Comparison of ENCODE assay signal across 12 mouse cellular contexts in genomic region chr4:23826885-23827284, GRCm38 (mm10).
A peak's percentile ranks its signal among the peaks of the same experiment; 100 is the strongest.
DNase-seq lines count a peak whose midpoint lies in the region; ATAC-seq and TF ChIP-seq lines count a peak whose summit lies in the region.
"Had no signal": no experiment of that assay in that cellular context is flagged by ENCODE, and none has a peak within 500 bp of the region (broad histone marks: within the 10 kb centered on the region; RNA-seq: fewer than 3 reads in every experiment).

No protein-coding gene starts in this region.

- no peak for TF ChIP-seq POLR2A in thymus, adult 2 months (IDR thresholded peaks at IDR 0.05; ENCODE audit: control insufficient read depth, extremely low read depth, insufficient read depth, low read length, poor library complexity)

- no peaks in the 10 kb centered on the region for H3K27me3 ChIP-seq in neural tube, embryonic 12.5 days (replicated peaks)
- H3K27me3 ChIP-seq in neural tube, embryonic 15.5 days (replicated peaks), result no peaks in the 10 kb centered on the region
- no peaks in the 10 kb centered on the region for H3K27me3 ChIP-seq in forebrain, embryonic 12.5 days
- H3K27me3 ChIP-seq in hindbrain, embryonic 16.5 days (replicated peaks; ENCODE audit: control insufficient read depth, insufficient read depth, low read length), result no peaks in the 10 kb centered on the region
- H3K27me3 ChIP-seq in neural tube, embryonic 14.5 days (ENCODE audit: control insufficient read depth, insufficient read depth, low read length), result no peaks in the 10 kb centered on the region
- H3K27me3 ChIP-seq in limb, embryonic 10.5 days (ENCODE audit: low read depth, poor library complexity, severe bottlenecking), result no peaks in the 10 kb centered on the region
- H3K27me3 ChIP-seq in thymus, adult 2 months (ENCODE audit: control insufficient read depth, insufficient read depth, low read length), result no peaks in the 10 kb centered on the region
- H3K27me3 ChIP-seq in stomach, postnatal 0 days (ENCODE audit: control insufficient read depth, insufficient read depth, low read length), result no peaks in the 10 kb centered on the region

- 0% methylated on average over 2 of the region's 2 CpGs for WGBS in neural tube, embryonic 12.5 days
- 3% methylated on average over 2 of the region's 2 CpGs for WGBS in neural tube, embryonic 15.5 days
- WGBS in forebrain, embryonic 12.5 days, result 0% methylated on average over 2 of the region's 2 CpGs
- 0% methylated on average over 2 of the region's 2 CpGs for WGBS in hindbrain, embryonic 16.5 days
- 2% methylated on average over 2 of the region's 2 CpGs for WGBS in neural tube, embryonic 14.5 days
- WGBS in limb, embryonic 10.5 days, result 8% methylated on average over 2 of the region's 2 CpGs
- 17% methylated on average over 2 of the region's 2 CpGs for WGBS in thymus, adult 2 months
- 5% methylated on average over 2 of the region's 2 CpGs for WGBS in stomach, postnatal 0 days

- no peaks in the 10 kb centered on the region for H3K36me3 ChIP-seq in neural tube, embryonic 12.5 days
- no peaks in the 10 kb centered on the region for H3K36me3 ChIP-seq in neural tube, embryonic 15.5 days
- no peaks in the 10 kb centered on the region for H3K36me3 ChIP-seq in forebrain, embryonic 12.5 days (replicated peaks)
- no peaks in the 10 kb centered on the region for H3K36me3 ChIP-seq in hindbrain, embryonic 16.5 days (ENCODE audit: control insufficient read depth, insufficient read depth, low read length)
- H3K36me3 ChIP-seq in neural tube, embryonic 14.5 days (ENCODE audit: control insufficient read depth, insufficient read depth, low read length), result no peaks in the 10 kb centered on the region
- no peaks in the 10 kb centered on the region for H3K36me3 ChIP-seq in limb, embryonic 10.5 days
- H3K36me3 ChIP-seq in thymus, adult 2 months (ENCODE audit: control insufficient read depth, insufficient read depth, low read length), result no peaks in the 10 kb centered on the region
- H3K36me3 ChIP-seq in stomach, postnatal 0 days (ENCODE audit: control insufficient read depth, insufficient read depth, low read length), result no peaks in the 10 kb centered on the region
- H3K36me3 ChIP-seq: heart, embryonic 10.5 days had no signal

- H3K9ac ChIP-seq in neural tube, embryonic 12.5 days, result no peak overlapping the region
- no peak overlapping the region for H3K9ac ChIP-seq in neural tube, embryonic 15.5 days (replicated peaks)
- H3K9ac ChIP-seq in forebrain, embryonic 12.5 days, result no peak overlapping the region
- no peak overlapping the region for H3K9ac ChIP-seq in hindbrain, embryonic 16.5 days (ENCODE audit: low read depth, low read length)
- H3K9ac ChIP-seq in neural tube, embryonic 14.5 days (replicated peaks; ENCODE audit: low read depth, low read length), result no peak overlapping the region
- H3K9ac ChIP-seq in stomach, postnatal 0 days (ENCODE audit: low read length), result no peak overlapping the region

- TF ChIP-seq CTCF in thymus, adult 2 months (IDR thresholded peaks at IDR 0.05; ENCODE audit: borderline replicate concordance, control insufficient read depth, extremely low read depth, insufficient read depth, low read length, poor library complexity), result no peak
- TF ChIP-seq CTCF in stomach, postnatal 0 days (IDR thresholded peaks at IDR 0.05; ENCODE audit: low read depth), result no peak

- no peak for DNase-seq in limb, embryonic 10.5 days (ENCODE audit: low spot score)
- DNase-seq in thymus, adult 2 months, result no peak
- DNase-seq in stomach, postnatal 0 days (ENCODE audit: low spot score), result no peak
- DNase-seq: lung, adult 2 months; thymus, postnatal 14 days had no signal

- H3K4me1 ChIP-seq in neural tube, embryonic 12.5 days, result no peaks in the 10 kb centered on the region
- no peaks in the 10 kb centered on the region for H3K4me1 ChIP-seq in neural tube, embryonic 15.5 days
- peaks cover 10% of the 10 kb centered on the region; the same call in 1 of the 2 replicates for H3K4me1 ChIP-seq in forebrain, embryonic 12.5 days
- H3K4me1 ChIP-seq in hindbrain, embryonic 16.5 days (ENCODE audit: control insufficient read depth, insufficient read depth, low read depth, low read length), result no peaks in the 10 kb centered on the region
- no peaks in the 10 kb centered on the region for H3K4me1 ChIP-seq in neural tube, embryonic 14.5 days (ENCODE audit: control insufficient read depth, insufficient read depth, low read length)
- H3K4me1 ChIP-seq in limb, embryonic 10.5 days, result no peaks in the 10 kb centered on the region
- H3K4me1 ChIP-seq in thymus, adult 2 months (replicated peaks; ENCODE audit: control insufficient read depth, insufficient read depth, low read length), result no peaks in the 10 kb centered on the region
- H3K4me1 ChIP-seq in stomach, postnatal 0 days (replicated peaks; ENCODE audit: control insufficient read depth, insufficient read depth), result no peaks in the 10 kb centered on the region
- H3K4me1 ChIP-seq: heart, embryonic 10.5 days had no signal

- no peak overlapping the region for H3K27ac ChIP-seq in neural tube, embryonic 12.5 days
- H3K27ac ChIP-seq in neural tube, embryonic 15.5 days (replicated peaks), result no peak overlapping the region
- H3K27ac ChIP-seq in forebrain, embryonic 12.5 days, result 0 out of 2 replicates have a peak overlapping the region, but pooled peaks have one; percentile 42
- no peak overlapping the region for H3K27ac ChIP-seq in hindbrain, embryonic 16.5 days (ENCODE audit: low read depth, low read length)
- no peak overlapping the region for H3K27ac ChIP-seq in neural tube, embryonic 14.5 days (ENCODE audit: low read depth, low read length)
- no peak overlapping the region for H3K27ac ChIP-seq in limb, embryonic 10.5 days
- no peak overlapping the region for H3K27ac ChIP-seq in thymus, adult 2 months (ENCODE audit: control insufficient read depth, insufficient read depth, low read length)
- H3K27ac ChIP-seq in stomach, postnatal 0 days (replicated peaks), result no peak overlapping the region
- H3K27ac ChIP-seq: heart, embryonic 10.5 days had no signal

- peak; percentile 53; the same call in 1 of the 2 replicates for ATAC-seq in neural tube, embryonic 12.5 days (ENCODE audit: low FRiP score, low read depth)
- ATAC-seq in neural tube, embryonic 15.5 days (ENCODE audit: low FRiP score), result no peak
- ATAC-seq in forebrain, embryonic 12.5 days (ENCODE audit: low FRiP score), result peak; percentile 90
- ATAC-seq in hindbrain, embryonic 16.5 days, result peak; percentile 80; the same call in 1 of the 2 replicates
- peak; percentile 28; the same call in 1 of the 2 replicates for ATAC-seq in neural tube, embryonic 14.5 days (ENCODE audit: low read depth)
- no peak for ATAC-seq in stomach, postnatal 0 days (ENCODE audit: low FRiP score, low TSS enrichment)

- no peaks in the 10 kb centered on the region for H3K9me3 ChIP-seq in neural tube, embryonic 12.5 days
- no peaks in the 10 kb centered on the region for H3K9me3 ChIP-seq in neural tube, embryonic 15.5 days (replicated peaks)
- no peaks in the 10 kb centered on the region for H3K9me3 ChIP-seq in forebrain, embryonic 12.5 days
- H3K9me3 ChIP-seq in hindbrain, embryonic 16.5 days (ENCODE audit: control insufficient read depth, low read length), result no peaks in the 10 kb centered on the region
- no peaks in the 10 kb centered on the region for H3K9me3 ChIP-seq in neural tube, embryonic 14.5 days (ENCODE audit: control insufficient read depth, low read length)
- H3K9me3 ChIP-seq in limb, embryonic 10.5 days (replicated peaks), result no peaks in the 10 kb centered on the region
- no peaks in the 10 kb centered on the region for H3K9me3 ChIP-seq in stomach, postnatal 0 days (ENCODE audit: control insufficient read depth, low read length)
- H3K9me3 ChIP-seq: heart, embryonic 10.5 days had no signal

- no peak for TF ChIP-seq EP300 in stomach, postnatal 0 days (optimal IDR thresholded peaks at IDR 0.05)

- H3K4me2 ChIP-seq in neural tube, embryonic 12.5 days (replicated peaks), result no peak overlapping the region
- no peak overlapping the region for H3K4me2 ChIP-seq in neural tube, embryonic 15.5 days
- no peak overlapping the region for H3K4me2 ChIP-seq in forebrain, embryonic 12.5 days
- no peak overlapping the region for H3K4me2 ChIP-seq in hindbrain, embryonic 16.5 days (ENCODE audit: low read length)
- H3K4me2 ChIP-seq in neural tube, embryonic 14.5 days (ENCODE audit: low read depth, low read length), result no peak overlapping the region
- H3K4me2 ChIP-seq in stomach, postnatal 0 days (replicated peaks; ENCODE audit: low read depth), result no peak overlapping the region

- H3K4me3 ChIP-seq in neural tube, embryonic 12.5 days, result no peak overlapping the region
- H3K4me3 ChIP-seq in neural tube, embryonic 15.5 days (replicated peaks), result no peak overlapping the region
- no peak overlapping the region for H3K4me3 ChIP-seq in forebrain, embryonic 12.5 days (replicated peaks)
- no peak overlapping the region for H3K4me3 ChIP-seq in hindbrain, embryonic 16.5 days (ENCODE audit: low read length)
- H3K4me3 ChIP-seq in neural tube, embryonic 14.5 days (ENCODE audit: low read depth, low read length), result no peak overlapping the region
- H3K4me3 ChIP-seq in limb, embryonic 10.5 days, result no peak overlapping the region
- H3K4me3 ChIP-seq in thymus, adult 2 months (ENCODE audit: control insufficient read depth, insufficient read depth, low read length), result no peak overlapping the region
- no peak overlapping the region for H3K4me3 ChIP-seq in stomach, postnatal 0 days (ENCODE audit: low read depth, low read length)
- H3K4me3 ChIP-seq: erythroblast, embryonic 14.5 days; heart, embryonic 10.5 days had no signal

Comparison
In these comparisons a context has a peak if more than half of its experiments do, and no peak if none do; other contexts are left out.
1. ATAC-seq: peak in neural tube, embryonic 12.5 days (single experiment), forebrain, embryonic 12.5 days (single experiment), hindbrain, embryonic 16.5 days (single experiment) and neural tube, embryonic 14.5 days (single experiment); none in neural tube, embryonic 15.5 days (single experiment) and stomach, postnatal 0 days (single experiment).